Mouse (Mus musculus): ENCODE measurements around the gene Trappc13.
"Not testable (repeated sequence)": the region's sequence is repeated elsewhere in the genome, so short reads cannot be mapped to it uniquely, and the experiment has no call there.

Gene Trappc13

DNA sequence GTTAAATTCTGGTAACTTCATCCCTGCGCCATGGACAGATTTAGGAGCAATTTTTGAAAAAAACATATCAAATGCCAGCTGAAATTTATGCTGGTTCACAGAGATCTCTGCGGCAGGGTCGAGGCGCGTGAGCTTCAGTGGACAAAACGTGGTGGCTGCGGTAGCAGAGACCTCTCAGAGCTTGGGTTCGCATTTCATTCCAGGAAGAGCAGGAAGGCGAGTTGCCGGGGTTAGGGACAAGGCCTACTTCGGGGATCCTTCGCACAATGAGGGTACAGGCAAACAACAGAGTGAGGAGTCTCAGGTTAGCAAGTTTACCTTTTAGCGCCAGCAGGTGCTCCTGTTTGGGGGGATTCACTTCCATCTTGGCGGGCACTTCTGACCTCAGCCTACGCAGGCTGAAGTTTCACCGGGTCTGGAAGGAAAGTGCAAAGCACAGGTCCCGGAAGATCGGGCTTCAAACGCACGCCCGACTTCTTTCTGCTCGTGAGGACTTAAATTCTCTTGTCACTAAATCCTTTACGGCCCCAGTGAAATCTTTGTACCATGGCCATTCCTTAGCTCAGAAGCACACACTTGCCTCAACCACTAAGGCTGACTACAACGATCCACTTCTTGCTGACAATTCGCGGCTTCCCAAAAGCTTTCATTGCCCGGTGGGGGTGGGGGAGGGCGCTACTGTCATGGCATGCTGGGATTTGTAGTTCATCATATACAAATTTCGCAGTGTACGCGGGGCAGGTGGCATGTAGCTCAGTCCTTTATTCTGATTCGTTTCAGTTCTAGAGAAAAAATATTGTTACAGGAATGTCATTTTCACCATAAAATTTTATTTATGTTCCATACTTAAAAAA lies at the start of gene Trappc13:
TSS of gene Trappc13 (minus strand) at position 674 of the 854 bp plus-strand sequence.
- no peak for DNase-seq (ENCODE audit: low spot score in 2 of 2)

DNA sequence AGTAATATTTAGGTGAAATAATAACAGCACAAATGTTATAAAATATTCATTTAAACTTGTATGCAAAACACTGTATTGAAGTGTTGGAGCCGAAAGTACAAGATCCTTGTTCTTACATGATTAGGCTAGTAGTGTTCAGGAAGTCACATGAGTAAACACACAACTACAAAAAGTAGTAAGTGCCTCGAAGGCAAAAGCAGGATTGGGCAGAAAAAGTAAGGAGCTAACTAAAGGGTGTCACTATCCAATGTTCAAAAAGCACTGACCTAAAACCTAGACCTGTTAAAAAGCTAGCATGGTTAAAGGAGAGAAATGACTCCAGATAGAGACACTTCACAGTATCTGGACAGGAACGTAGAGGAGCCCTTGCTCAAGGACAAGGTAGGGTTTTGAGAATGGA lies 49.2 kb upstream of the Trappc13 start:
- DNase-seq (ENCODE audit: low spot score in 2 of 2) = no peak

DNA sequence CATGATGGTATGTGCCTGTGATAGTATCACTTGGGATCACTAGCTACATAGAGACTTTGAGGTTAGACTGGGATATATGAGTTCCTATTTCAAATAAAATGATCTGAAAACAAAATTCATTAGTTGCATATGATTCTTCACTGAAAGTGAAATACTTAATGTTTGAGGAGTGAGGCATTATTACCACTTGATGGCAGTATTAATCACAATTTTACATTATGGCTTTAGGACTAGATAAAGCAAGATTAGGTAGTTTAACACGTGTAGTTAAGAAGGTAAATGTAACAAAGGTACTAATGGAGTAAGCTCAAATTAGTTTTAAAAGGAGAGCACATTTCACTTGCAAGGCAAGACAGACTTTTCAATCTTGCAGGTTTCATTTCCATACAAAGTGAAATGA lies 26.0 kb upstream of the Trappc13 start:
- no peak for DNase-seq (ENCODE audit: low spot score in 2 of 2)

DNA sequence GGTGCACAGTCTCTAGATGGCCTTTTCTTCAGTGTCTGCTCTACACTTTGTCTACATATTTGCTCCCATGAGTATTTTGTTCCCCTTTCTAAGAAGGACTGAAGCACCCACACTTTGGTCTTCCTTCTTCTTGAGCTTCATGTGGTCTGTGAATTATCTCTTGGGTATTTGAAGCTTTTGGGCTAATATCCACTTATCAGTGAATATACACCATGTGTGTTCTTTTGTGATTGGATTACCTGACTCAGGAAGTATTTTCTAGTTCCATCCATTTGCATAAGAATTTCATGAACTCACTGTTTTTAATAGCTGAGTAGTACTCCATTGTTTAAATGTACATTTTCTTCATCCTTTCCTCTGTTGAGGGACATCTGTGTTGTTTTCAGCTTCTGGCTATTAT lies 17.6 kb upstream of the Trappc13 start:
- not testable (repeated sequence) for DNase-seq (ENCODE audit: low spot score in 2 of 2)

DNA sequence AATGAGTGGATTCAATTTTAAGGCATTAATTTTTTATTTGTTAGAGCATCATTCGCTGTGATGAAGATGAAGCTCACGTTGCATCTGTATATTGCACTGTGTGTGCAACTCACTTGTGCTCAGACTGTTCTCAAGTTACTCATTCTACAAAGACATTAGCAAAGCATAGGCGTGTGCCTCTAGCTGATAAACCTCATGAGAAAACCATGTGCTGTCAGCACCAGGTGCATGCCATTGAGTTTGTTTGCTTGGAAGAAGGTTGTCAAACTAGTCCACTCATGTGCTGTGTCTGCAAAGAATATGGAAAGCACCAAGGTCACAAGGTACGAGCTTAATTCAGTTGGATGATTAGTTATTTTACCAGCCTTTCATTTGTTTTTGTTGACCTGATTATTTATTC lies 9.1 kb upstream of the Trappc13 start:
- DNase-seq (ENCODE audit: low spot score in 2 of 2) = no peak

DNA sequence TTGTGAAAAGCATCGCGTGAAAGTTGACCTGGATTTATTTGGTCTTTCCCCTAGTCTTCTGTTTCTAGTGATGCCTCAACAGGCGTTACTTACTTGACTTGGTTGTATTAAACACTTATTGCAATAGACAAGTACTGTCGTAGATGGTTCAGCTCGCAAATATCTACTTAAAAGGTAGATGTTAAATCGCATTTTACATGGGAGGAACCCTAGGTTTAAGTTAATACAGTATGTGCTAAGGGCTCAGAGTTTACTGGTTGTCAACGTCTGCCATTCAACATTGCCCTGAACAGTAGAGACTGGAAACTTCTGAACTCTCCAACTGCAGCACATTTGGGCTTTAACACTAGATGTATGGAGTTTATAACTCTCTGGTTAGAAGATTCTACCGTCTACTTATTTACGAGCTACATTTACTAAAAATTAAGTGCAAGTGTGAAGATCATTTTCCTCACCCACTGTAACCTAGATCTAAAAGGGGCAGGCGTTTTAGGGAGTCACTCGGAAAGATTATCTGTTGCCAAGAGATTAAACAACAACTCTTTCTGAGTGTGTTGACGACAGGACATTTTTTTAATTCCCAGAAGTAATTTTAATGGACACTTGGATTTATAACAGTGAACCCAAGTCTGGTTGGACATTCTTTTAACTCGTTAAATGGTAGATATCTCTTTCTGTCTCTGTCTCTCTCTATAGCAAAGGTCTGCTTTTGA lies 1.1 kb upstream of the Trappc13 start:
- DNase-seq (ENCODE audit: low spot score in 2 of 2) = no peak

DNA sequence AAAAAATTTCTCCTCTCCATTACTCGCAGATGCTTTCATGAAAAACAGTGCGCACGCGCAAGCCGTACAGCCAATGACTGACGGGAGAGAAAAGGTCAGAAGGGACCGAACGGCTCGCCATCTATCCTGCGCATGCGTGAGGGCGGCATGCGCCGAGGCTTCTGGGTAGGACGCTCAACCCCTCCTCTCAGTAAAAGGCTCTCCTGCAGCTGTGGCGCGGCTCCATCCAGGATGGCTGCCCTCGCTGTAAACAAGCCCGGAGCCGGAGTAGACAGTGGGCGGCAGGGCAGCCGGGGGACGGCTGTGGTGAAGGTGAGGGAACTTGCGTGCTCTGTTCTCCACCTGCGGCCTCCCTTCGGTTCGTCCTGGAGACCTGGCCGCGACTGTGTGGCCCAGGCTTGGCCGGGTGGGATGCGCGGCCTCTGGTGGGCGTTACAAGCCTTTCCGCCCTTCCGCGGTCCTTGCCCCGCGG lies 417 bp upstream of the Trappc13 start, which contains the start of gene Trim23:
TSS of gene Trim23 (plus strand) at position 148 of the 472 bp plus-strand sequence.
- peak; percentile 96 to 99 for DNase-seq (ENCODE audit: low spot score in 2 of 2)

DNA sequence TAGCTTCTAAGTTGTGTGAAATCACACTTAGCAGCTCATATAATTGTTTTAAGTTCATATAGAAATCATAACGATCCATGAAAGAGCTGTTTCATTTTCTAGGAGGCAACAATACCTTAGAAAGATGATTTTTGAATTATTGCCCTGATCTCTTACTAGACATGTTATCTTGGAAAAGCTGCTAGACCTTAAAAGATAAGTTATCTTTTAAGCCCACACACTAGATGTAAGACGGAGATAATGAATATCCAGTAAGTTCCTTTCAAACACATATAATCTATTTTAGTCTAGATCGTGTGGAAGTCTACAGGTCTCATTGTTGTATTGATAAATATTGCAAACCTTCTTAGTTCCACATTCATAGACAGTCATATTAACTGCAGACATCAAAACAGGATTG lies 1.4 kb downstream of the Trappc13 start:
- no peak for DNase-seq (ENCODE audit: low spot score in 2 of 2)

DNA sequence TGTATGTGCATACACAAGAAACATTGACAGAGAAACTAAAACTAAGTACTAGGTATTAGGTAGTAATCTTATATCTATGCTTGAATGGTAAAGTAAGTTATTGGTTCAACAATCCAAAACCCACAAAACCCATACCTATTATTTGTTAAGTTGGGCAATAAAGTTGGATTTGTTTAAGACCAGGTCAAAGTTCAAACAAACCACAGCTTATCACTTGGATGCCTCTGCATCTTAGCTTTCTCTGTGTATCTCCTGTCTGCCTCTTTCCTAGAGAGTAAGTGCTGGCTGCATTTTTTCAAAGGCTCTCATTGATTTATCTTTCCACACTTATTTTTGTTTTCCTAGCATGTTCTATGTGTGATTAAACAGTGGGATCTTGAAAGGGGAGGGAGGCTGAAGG lies 5.8 kb downstream of the Trappc13 start:
- DNase-seq (ENCODE audit: low spot score in 2 of 2) = no peak

DNA sequence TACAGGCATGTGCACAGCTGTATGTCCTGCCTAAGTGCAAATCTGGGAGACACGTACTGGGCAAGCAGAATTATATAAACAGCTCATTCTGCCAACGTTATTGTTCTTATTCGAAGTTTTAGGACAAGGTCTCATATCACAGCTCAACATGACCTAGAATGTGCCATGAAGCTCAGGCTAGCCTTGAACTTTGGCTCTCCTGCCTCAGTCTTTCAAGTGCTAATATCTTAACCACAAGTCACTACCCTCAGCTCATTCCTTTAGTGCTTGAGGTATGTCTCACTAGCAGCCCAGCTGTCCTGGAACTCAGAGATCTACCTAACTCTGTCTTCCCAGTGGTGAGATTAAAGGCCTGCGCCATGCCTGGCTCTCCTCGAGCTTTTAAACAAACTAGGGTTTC lies 6.6 kb downstream of the Trappc13 start:
- no peak for DNase-seq (ENCODE audit: low spot score in 2 of 2)

DNA sequence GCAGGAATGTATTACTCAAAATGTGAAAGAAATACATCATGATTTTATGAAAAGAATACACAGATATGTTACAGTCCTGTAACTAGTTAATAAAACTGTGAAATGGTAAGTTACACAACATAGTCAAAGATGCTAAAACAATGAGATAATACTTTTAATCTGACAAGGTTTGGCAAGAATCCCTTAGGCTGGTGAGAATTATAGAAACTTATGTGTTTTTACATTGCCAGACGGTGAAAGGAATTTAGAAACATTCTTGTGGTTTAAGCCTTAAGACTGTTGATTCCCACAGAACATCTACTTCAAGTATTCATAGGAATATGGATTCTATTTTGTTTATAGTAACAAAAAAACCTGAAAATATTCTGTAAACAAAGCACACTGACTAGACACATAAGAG lies 22.6 kb downstream of the Trappc13 start:
- no peak for DNase-seq (ENCODE audit: low spot score in 2 of 2)

DNA sequence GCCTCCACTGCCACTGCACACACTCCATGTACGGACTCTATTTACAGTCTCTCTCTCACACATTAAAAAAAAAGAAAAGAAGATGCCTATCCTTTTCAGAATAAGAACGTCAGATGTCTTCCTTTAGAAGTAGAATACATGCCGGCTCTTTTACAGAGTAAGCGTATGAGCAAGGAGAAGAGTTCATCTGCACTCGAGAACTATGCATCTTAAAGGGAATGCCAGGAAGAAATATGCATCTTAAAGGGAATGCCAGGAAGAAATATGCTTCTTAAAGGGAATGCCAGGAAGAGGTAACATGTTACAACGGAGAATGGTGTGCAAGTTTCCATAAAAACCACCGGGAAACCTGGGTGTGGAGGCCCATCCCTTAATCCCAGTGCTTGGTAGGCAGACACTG lies 23.2 kb downstream of the Trappc13 start:
- DNase-seq (ENCODE audit: low spot score in 2 of 2) = no peak

DNA sequence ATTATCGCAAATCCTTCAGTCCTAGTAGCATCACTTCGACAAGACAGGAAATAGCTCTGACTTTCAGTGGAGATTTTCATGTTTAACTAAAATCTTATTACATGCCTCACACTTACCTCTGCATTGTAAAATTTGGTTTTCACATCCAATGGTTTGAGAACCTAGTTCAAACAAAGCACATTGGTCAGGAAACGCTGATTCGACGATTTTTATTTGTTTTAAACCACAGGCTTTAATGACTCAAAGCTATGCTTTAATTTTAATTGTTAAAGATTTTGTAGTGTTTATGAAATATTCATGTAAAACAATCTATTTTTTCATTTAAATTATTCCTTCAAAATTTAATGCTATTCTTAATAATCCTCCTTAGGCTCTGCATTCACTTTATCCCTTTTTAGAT lies 24.1 kb downstream of the Trappc13 start:
- no peak for DNase-seq (ENCODE audit: low spot score in 2 of 2)

DNA sequence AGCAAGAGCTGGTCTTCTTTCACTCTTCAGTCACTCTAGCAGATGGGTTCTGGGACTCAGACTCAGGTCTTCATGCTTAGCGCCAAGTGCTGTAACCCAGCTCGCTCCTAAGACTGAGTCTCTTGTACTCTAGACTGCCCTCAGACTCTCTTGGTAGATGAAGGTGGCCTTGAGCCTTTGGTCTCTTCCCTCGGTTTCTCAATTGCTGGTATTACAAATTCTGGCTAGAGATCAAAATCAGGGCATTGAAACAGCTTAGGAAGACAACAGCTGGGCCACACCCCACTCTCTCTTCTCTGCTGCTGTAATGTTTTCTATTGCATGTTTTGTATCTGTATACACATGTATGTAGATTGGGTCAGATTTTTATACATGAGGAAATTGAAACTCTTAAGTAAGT lies 32.6 kb downstream of the Trappc13 start:
- no peak for DNase-seq (ENCODE audit: low spot score in 2 of 2)

DNA sequence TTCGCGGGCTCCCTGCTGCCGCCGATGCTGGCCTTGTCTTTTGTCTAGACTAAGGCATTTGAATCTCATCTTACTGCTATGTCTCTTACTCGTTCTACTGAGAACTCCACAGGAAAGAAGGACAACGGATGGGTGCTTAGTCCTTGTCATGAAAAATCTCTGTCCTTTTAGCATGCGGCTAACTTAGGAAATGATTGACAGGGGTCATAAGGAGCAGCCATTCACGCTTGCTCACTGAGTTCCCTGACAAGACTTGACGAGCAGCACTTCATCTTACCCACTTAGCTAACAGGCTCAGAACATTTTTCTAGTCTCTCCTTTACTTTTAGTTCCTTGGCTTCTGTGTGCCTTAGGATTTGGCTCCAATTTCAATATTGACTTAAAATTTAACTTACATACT lies 33.4 kb downstream of the Trappc13 start:
- DNase-seq (ENCODE audit: low spot score in 2 of 2) = no peak

DNA sequence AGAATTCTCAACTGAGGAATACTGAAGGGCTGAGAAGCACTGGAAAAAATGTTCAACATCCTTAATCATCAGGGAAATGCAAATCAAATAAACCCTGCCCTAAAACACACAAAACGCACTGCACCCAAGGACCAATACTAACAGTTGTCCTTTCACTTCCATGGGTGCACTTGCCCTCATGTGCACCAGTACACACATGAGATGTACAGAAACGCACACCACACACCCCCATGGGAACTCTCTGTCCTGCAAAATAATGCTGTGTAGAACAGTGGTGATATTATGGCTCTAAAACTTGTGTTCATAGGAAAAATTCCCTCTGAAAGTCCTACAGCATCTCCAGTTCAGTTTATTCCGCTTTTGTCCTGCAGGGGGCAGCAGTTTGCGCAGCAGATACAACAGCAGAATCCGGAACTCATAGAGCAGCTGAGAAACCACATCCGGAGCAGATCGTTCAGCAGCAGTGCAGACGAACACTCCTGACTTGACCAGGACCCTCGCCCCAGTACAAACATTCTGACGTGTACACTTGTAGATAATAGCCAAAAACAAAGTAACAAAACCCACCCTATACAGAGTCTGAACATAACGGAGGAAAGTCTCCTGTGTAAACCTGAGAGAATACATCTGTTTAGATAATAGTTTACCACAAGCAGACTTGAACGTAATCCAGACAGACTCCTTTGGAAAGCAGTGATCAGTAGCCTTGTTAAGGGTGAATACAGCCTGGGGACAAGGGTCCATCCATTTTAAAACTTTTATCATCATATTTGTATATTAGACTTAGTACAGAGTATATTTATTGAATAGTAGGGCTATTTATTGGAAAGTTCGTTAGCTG lies 38.7 kb downstream of the Trappc13 start:
- DNase-seq (ENCODE audit: low spot score in 2 of 2) = peak; percentile 76 to 79

DNA sequence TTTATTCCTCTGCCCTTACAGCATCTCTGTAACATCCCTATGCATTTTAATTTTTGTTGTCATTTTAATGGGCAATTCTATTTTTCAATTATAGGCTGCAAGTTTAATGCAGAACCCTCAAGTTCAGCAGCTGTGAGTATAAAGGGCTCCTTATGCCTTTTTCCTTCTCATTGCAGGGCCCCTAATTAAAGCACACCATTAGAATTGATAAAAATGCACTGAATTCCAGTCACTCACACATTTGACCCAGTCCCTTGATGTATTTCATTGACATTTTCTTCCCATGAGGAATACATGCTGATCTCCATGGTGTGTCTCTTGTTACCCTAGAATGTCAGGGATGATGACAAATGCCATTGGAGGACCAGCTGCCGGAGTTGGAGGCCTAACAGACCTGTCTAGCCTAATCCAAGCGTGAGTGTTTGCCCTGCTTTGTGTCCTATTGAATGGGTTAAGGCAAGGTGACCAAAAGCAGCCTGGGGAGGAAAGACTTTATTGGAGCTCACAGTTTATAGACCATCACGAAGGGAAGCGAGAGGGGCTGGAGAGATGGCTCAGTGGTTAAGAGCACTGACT lies 43.7 kb downstream of the Trappc13 start:
- DNase-seq (ENCODE audit: low spot score in 2 of 2) = no peak

DNA sequence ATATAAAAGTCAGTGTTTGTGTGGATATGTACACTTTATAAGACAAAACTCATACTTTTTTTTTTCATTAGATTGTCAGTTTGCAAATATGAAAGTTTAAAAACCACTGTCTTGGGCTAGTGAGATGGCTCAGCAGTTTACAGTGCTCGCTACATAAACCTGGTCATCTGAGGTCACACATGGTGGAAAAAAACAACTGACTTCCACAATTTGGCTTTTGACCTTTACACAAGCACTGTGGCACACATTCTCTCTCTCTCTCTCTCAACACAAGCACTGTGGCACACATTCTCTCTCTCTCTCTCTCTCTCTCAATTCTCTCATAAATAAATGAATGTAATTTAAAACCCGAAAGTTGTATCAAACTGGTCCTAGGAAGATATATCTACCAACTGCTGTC lies 45.7 kb downstream of the Trappc13 start:
- DNase-seq (ENCODE audit: low spot score in 2 of 2) = no peak

DNA sequence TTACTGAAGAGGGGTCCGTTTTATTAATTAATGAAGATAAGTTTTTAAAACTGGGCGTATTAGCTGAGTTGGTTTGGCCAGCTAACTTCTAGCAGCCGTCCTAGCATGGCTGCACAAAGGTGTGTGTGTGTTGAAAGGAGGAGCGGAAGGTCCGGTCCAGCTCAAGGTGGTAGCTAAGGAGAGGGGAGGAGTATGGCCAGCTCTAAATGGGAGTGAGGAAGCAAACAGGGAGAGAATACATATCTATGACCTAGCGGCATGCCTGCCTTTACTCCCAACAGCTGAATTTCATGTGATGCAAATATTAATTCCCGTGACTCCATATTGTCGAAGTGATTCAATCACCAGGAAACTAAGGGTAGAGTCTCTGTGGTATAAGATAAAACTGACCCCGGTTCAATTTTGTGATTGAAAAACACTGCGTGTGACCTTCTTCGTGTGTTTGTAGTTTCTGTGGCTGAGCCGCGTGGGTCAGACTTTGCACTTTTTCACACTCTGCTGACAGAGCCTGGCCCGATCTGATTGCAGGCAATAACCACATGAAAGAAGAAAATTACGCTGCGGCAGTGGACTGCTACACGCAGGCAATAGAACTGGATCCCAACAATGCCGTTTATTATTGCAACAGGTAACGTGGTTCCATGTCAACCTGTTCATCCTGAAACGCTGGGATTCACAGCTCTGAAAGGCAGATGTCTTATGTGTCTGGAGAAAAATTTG lies 54.4 kb downstream of the Trappc13 start:
- no peak for DNase-seq (ENCODE audit: low spot score in 2 of 2)

DNA sequence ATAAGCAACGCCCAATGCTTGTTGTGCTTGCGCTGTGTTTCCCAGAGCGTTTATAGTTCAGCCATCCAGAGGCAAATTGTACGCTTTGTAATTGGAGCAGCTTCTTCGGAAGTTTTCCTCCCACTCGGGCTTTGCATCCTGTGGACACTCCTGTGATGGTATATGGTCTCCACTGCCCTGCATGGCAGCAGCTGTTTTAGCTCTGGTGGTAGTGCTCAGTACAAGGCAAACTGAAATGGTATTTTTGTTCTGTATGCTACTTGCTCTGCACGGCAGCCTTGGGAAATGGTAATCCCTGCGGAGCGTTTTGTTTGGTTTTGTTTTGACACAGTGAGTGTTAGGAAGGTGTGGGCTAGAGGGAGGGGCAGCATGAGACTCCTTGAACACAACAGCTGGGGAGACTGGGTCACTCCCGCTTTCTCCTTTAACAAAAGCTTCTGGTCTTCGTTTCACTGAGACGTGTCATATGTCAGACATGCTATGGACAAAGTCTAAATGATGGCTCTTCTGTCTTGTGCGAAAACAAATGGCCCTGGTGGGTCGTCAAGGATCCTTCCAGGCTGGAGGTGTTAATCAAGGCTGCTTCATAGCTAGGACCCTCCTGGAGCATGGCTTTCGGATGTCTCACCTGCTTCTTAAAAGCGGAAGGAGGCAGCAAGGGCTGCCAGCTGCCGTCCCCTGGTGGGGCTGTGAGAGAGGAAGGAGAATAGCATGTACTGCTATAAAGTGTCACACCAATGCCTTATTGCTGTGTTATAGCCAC lies 56.0 kb downstream of the Trappc13 start:
- no peak for DNase-seq (ENCODE audit: low spot score in 2 of 2)
